Mouse (Mus musculus): ENCODE measurements around the gene 4930402H24Rik. TPM values are rescaled to one million over a fixed set of nuclear protein-coding genes. Genes with fewer than 3 reads are reported as not detected.
A peak's percentile ranks its signal among the peaks of the same experiment; 100 is the strongest.

Gene 4930402H24Rik
- polyA plus RNA-seq, 1 experiment: 18.0 TPM

DNA sequence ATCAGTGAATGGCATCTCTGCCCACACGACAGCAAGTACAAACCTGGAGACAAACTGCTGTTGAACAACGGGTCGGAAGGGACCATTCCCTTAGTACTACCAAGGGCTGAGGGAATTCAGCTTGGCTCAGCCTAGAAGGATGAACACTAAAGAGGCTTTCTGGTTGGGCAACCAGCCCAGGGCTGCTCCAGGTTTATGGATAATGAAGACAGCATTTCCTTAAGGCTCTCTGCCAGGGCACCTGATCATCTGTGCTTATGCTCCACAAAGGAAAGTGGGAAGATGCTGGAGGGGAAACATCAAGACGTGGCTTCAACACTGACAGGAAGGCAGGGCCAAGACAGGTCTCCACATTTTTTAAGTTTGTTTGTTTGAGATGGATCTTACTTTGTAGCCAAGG is 181.8 kb downstream of the 4930402H24Rik start:
- no peaks in the 10 kb centered on the region for H3K36me3 ChIP-seq (ENCODE audit: control insufficient read depth, insufficient read depth, low read length, poor library complexity, severe bottlenecking)

DNA sequence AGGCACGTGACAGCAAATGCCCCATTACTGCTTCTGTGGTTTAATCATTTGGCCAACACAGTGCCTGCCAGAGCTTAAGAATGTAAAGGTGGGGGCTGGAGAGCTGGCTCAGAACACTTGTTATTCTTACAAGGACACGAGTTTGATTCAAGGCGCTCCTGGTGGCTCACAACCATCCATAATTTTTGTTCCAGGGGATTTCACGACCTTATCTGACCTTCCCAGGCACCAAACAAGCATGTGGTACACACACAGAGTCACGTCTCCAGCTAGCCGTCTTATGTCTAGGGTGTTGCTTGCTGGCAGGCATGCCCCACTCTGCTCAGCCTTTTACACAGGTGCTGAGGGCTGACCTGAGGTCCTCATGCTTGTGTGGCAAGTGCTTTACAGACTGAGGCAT is 188.3 kb downstream of the 4930402H24Rik start:
- no peaks in the 10 kb centered on the region for H3K36me3 ChIP-seq (ENCODE audit: control insufficient read depth, insufficient read depth, low read length, poor library complexity, severe bottlenecking)
- peaks cover 3% of the 10 kb centered on the region for H3K4me1 ChIP-seq (ENCODE audit: control insufficient read depth, insufficient read depth, low read length)
- H3K4me3 ChIP-seq (ENCODE audit: low read depth, low read length): no peak overlapping the region
- H3K9me3 ChIP-seq (replicated peaks; ENCODE audit: control insufficient read depth, insufficient read depth, low read length, poor library complexity, severe bottlenecking): no peaks in the 10 kb centered on the region
- no peak for TF ChIP-seq CTCF (IDR thresholded peaks at IDR 0.05; ENCODE audit: low read depth, low read length)
- no peak for TF ChIP-seq EP300 (IDR thresholded peaks at IDR 0.05; ENCODE audit: insufficient read depth, low read depth, low read length)
- no peak for TF ChIP-seq POLR2A (IDR thresholded peaks at IDR 0.05; ENCODE audit: insufficient read depth, low read length)
- no peaks in the 10 kb centered on the region for H3K27me3 ChIP-seq (ENCODE audit: control insufficient read depth, insufficient read depth, low read length, poor library complexity, severe bottlenecking)
- no peak overlapping the region for H3K9ac ChIP-seq (ENCODE audit: low read depth, poor library complexity, severe bottlenecking)
- H3K27ac ChIP-seq (ENCODE audit: insufficient read depth, low read length): no peak overlapping the region

More for the DNA sequence above, 181.8 kb downstream of the 4930402H24Rik start:
- Histone ChIP-seq H3K4me1 (ENCODE audit: control insufficient read depth, insufficient read depth, low read length) (no peaks in the 10 kb centered on the region), H3K9me3 (replicated peaks; ENCODE audit: control insufficient read depth, insufficient read depth, low read length, poor library complexity, severe bottlenecking) (no peaks in the 10 kb centered on the region), H3K27me3 (ENCODE audit: control insufficient read depth, insufficient read depth, low read length, poor library complexity, severe bottlenecking) (no peaks in the 10 kb centered on the region), H3K4me3 (ENCODE audit: low read depth, low read length) (no peak overlapping the region), H3K9ac (ENCODE audit: low read depth, poor library complexity, severe bottlenecking) (no peak overlapping the region), H3K27ac (ENCODE audit: insufficient read depth, low read length) (no peak overlapping the region)
- no peak for TF ChIP-seq EP300 (IDR thresholded peaks at IDR 0.05; ENCODE audit: insufficient read depth, low read depth, low read length)
- TF ChIP-seq POLR2A (IDR thresholded peaks at IDR 0.05; ENCODE audit: insufficient read depth, low read length): no peak

DNA sequence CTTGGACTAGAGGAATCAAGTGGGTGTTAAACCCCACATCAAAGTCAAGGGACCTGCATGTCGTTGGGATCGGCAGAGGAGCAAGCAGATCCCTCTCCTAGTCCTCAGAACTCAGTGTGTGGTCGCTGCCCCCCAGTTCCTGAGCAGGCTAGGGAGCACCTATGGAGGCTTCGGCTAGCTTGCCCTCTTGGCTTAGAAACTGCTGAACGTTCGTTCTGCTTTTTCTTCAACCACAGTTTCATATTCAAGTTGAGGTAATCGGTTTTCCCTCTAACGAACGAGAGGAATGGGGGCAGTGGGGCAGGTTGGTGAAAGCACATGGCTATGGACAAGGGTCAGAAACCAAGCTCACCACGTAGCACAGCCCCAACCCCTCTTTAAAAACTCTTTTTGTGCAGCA is 199.1 kb downstream of the 4930402H24Rik start:
- Histone ChIP-seq H3K27me3 (ENCODE audit: control insufficient read depth, insufficient read depth, low read length, poor library complexity, severe bottlenecking) (no peaks in the 10 kb centered on the region), H3K36me3 (ENCODE audit: control insufficient read depth, insufficient read depth, low read length, poor library complexity, severe bottlenecking) (no peaks in the 10 kb centered on the region), H3K4me3 (ENCODE audit: low read depth, low read length) (no peak overlapping the region), H3K9me3 (replicated peaks; ENCODE audit: control insufficient read depth, insufficient read depth, low read length, poor library complexity, severe bottlenecking) (no peaks in the 10 kb centered on the region), H3K27ac (ENCODE audit: insufficient read depth, low read length) (no peak overlapping the region), H3K4me1 (ENCODE audit: control insufficient read depth, insufficient read depth, low read length) (no peaks in the 10 kb centered on the region), H3K9ac (ENCODE audit: low read depth, poor library complexity, severe bottlenecking) (no peak overlapping the region)
- TF ChIP-seq CTCF (IDR thresholded peaks at IDR 0.05; ENCODE audit: low read depth, low read length) (no peak), EP300 (IDR thresholded peaks at IDR 0.05; ENCODE audit: insufficient read depth, low read depth, low read length) (no peak), POLR2A (IDR thresholded peaks at IDR 0.05; ENCODE audit: insufficient read depth, low read length) (no peak)

DNA sequence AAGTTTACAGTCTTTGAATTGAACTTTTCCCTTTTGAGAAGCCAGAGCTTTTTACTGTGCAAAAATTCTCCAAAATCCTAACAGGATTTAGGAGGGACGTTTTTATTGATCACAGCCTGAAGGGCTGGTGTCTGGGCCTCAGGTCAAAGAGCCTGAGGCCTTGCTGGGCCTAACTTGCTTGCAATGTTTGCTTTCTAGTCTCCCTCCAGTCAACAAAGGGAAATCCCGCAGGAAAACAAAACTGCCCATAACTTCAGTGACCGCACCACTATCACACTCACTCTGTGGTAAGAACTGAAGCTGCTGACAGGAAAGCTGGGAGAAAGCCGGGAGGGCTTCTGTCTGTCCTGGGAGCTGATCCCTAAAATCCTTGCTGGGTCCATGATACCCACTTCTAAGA is 199.6 kb downstream of the 4930402H24Rik start:
- Histone ChIP-seq H3K9ac (ENCODE audit: low read depth, poor library complexity, severe bottlenecking) (no peak overlapping the region), H3K27ac (ENCODE audit: insufficient read depth, low read length) (no peak overlapping the region), H3K4me3 (ENCODE audit: low read depth, low read length) (no peak overlapping the region), H3K27me3 (ENCODE audit: control insufficient read depth, insufficient read depth, low read length, poor library complexity, severe bottlenecking) (no peaks in the 10 kb centered on the region), H3K4me1 (ENCODE audit: control insufficient read depth, insufficient read depth, low read length) (no peaks in the 10 kb centered on the region), H3K9me3 (replicated peaks; ENCODE audit: control insufficient read depth, insufficient read depth, low read length, poor library complexity, severe bottlenecking) (no peaks in the 10 kb centered on the region), H3K36me3 (ENCODE audit: control insufficient read depth, insufficient read depth, low read length, poor library complexity, severe bottlenecking) (no peaks in the 10 kb centered on the region)
- TF ChIP-seq CTCF (IDR thresholded peaks at IDR 0.05; ENCODE audit: low read depth, low read length): no peak
- no peak for TF ChIP-seq POLR2A (IDR thresholded peaks at IDR 0.05; ENCODE audit: insufficient read depth, low read length)
- no peak for TF ChIP-seq EP300 (IDR thresholded peaks at IDR 0.05; ENCODE audit: insufficient read depth, low read depth, low read length)

DNA sequence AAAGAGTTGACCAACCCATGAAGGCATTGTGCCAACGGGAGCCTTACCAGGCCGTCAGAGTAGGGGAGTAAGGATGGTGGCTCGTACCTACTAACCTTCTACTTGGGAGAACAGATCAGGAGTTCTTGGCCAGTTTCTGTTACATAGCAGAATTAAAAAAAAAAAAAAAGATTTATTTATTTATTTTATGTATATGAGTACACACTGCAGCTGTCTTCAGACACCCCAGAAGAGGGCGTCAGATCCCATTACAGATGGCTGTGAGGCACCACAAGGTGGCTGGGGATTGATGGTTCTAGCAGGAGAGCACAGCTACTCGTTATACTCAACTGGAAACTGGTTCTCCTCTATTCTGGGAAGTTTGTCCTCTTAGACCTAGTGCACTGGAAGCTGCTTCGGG is 201.0 kb downstream of the 4930402H24Rik start:
- Histone ChIP-seq H3K4me3 (ENCODE audit: low read depth, low read length) (no peak overlapping the region), H3K27ac (ENCODE audit: insufficient read depth, low read length) (no peak overlapping the region)
- TF ChIP-seq CTCF (IDR thresholded peaks at IDR 0.05; ENCODE audit: low read depth, low read length) (peak; percentile 32), POLR2A (IDR thresholded peaks at IDR 0.05; ENCODE audit: insufficient read depth, low read length) (no peak)

DNA sequence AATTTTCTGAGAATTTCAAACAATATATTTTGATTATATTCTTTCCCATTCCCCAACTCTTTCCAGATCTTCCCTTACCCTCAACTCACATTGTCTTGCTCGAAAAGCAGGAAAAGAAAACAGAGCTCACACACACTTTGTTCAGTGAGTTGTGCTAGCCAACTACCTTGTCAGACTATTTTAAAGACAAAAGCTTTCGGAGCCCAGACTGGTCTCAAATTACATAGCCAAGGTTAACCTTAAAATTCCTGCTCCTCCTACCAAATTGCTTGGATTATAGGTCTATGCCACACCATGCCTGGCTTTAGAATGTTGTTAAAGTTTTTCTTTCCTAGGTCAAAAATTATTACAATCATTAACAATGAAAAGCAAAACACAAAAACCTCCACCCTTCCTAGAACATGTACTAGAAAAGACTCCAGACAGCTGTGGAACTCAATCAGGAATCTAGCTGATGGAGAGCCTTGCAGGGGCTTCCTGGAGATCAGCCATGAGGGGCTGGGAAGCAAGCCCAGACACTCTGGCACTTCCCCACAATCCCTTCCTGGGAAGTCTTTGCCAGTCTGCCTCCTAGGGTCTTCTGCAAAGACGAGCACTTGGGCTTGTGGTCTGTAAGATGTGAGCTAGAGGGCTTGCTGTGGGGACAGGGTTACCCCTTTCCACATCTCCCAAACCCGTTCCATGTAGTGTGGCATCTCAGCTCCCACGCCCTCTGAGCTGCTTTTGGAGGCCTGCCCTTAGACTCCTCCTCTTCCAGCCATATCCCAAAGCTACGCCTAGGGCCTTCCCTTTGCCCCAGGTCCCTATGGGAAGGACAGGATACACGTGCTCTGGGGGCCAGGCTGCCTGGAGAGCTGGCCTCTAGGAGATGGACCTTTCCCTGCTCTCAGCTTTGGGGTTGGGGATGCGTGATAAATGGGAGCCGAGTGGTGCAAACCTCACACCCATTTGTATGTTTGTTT is 201.9 kb downstream of the 4930402H24Rik start:
- no peak overlapping the region for H3K27ac ChIP-seq (ENCODE audit: insufficient read depth, low read length)
- TF ChIP-seq CTCF (IDR thresholded peaks at IDR 0.05; ENCODE audit: low read depth, low read length) (no peak), EP300 (IDR thresholded peaks at IDR 0.05; ENCODE audit: insufficient read depth, low read depth, low read length) (no peak), POLR2A (IDR thresholded peaks at IDR 0.05; ENCODE audit: insufficient read depth, low read length) (no peak)
- no peaks in the 10 kb centered on the region for H3K36me3 ChIP-seq (ENCODE audit: control insufficient read depth, insufficient read depth, low read length, poor library complexity, severe bottlenecking)
- no peak overlapping the region for H3K4me3 ChIP-seq (ENCODE audit: low read depth, low read length)
- no peaks in the 10 kb centered on the region for H3K27me3 ChIP-seq (ENCODE audit: control insufficient read depth, insufficient read depth, low read length, poor library complexity, severe bottlenecking)
- H3K9ac ChIP-seq (ENCODE audit: low read depth, poor library complexity, severe bottlenecking): no peak overlapping the region
- H3K9me3 ChIP-seq (replicated peaks; ENCODE audit: control insufficient read depth, insufficient read depth, low read length, poor library complexity, severe bottlenecking): no peaks in the 10 kb centered on the region
- H3K4me1 ChIP-seq (ENCODE audit: control insufficient read depth, insufficient read depth, low read length): no peaks in the 10 kb centered on the region

More for the DNA sequence above, 201.0 kb downstream of the 4930402H24Rik start:
- Histone ChIP-seq H3K4me1 (ENCODE audit: control insufficient read depth, insufficient read depth, low read length) (no peaks in the 10 kb centered on the region), H3K9ac (ENCODE audit: low read depth, poor library complexity, severe bottlenecking) (no peak overlapping the region), H3K36me3 (ENCODE audit: control insufficient read depth, insufficient read depth, low read length, poor library complexity, severe bottlenecking) (no peaks in the 10 kb centered on the region), H3K9me3 (replicated peaks; ENCODE audit: control insufficient read depth, insufficient read depth, low read length, poor library complexity, severe bottlenecking) (no peaks in the 10 kb centered on the region), H3K27me3 (ENCODE audit: control insufficient read depth, insufficient read depth, low read length, poor library complexity, severe bottlenecking) (no peaks in the 10 kb centered on the region)
